ENCODE assay signal across 8 mouse cellular contexts in genomic region chr16:30977186-30977585, GRCm38 (mm10).
DNase-seq lines count a peak whose midpoint lies in the region; ATAC-seq lines count a peak whose summit lies in the region.

No protein-coding gene starts in this region.

- no peaks in the 10 kb centered on the region for H3K27me3 ChIP-seq in embryonic facial prominence, embryonic 15.5 days
- no peaks in the 10 kb centered on the region for H3K27me3 ChIP-seq in kidney, embryonic 14.5 days (ENCODE audit: control insufficient read depth, insufficient read depth, low read length)
- no peaks in the 10 kb centered on the region for H3K27me3 ChIP-seq in limb, embryonic 15.5 days

- no peaks in the 10 kb centered on the region for H3K9me3 ChIP-seq in embryonic facial prominence, embryonic 15.5 days (replicated peaks)
- no peaks in the 10 kb centered on the region for H3K9me3 ChIP-seq in kidney, embryonic 14.5 days (ENCODE audit: control insufficient read depth, low read length)
- H3K9me3 ChIP-seq in limb, embryonic 15.5 days = no peaks in the 10 kb centered on the region

- DNase-seq in 3T3-L1 (ENCODE audit: low read depth, low spot score) = peak; percentile 99
- peak; percentile 77 to 91 for DNase-seq in adrenal gland, postnatal 4 days (ENCODE audit: low spot score in 2 of 2)
- DNase-seq in heart, adult 9 months (ENCODE audit: low spot score in 2 of 2) = peak; percentile 92 to 94
- peak; percentile 69 to 83 for DNase-seq in monocyte, adult 2 months (ENCODE audit: low read depth in 1 of 2, low spot score in 2 of 2)
- peak; percentile 90 to 91 for DNase-seq in spleen, postnatal 36 days (ENCODE audit: low spot score in 2 of 2)

- no peaks in the 10 kb centered on the region for H3K36me3 ChIP-seq in embryonic facial prominence, embryonic 15.5 days
- H3K36me3 ChIP-seq in kidney, embryonic 14.5 days (ENCODE audit: control insufficient read depth, insufficient read depth, low read length) = no peaks in the 10 kb centered on the region
- H3K36me3 ChIP-seq in limb, embryonic 15.5 days = no peaks in the 10 kb centered on the region

- H3K4me1 ChIP-seq in embryonic facial prominence, embryonic 15.5 days = peaks cover 47% of the 10 kb centered on the region
- H3K4me1 ChIP-seq in kidney, embryonic 14.5 days (ENCODE audit: control insufficient read depth, insufficient read depth, low read length) = peaks cover 11% of the 10 kb centered on the region; the same call in 1 of the 2 replicates
- H3K4me1 ChIP-seq in limb, embryonic 15.5 days = peaks cover 25% of the 10 kb centered on the region

- 0 out of 2 replicates have a peak overlapping the region, but pooled peaks have one; percentile 39 for H3K27ac ChIP-seq in embryonic facial prominence, embryonic 15.5 days (replicated peaks)
- H3K27ac ChIP-seq in kidney, embryonic 14.5 days (ENCODE audit: low read depth, low read length) = no peak overlapping the region
- H3K27ac ChIP-seq in limb, embryonic 15.5 days = no peak overlapping the region

- H3K4me3 ChIP-seq in embryonic facial prominence, embryonic 15.5 days (replicated peaks) = no peak overlapping the region
- no peak overlapping the region for H3K4me3 ChIP-seq in kidney, embryonic 14.5 days (ENCODE audit: low read length)
- H3K4me3 ChIP-seq in limb, embryonic 15.5 days = no peak overlapping the region

- peak overlapping the region; percentile 12; the same call in 1 of the 2 replicates for H3K4me2 ChIP-seq in embryonic facial prominence, embryonic 15.5 days (replicated peaks)
- peak overlapping the region; percentile 12; the same call in 1 of the 2 replicates for H3K4me2 ChIP-seq in kidney, embryonic 14.5 days (replicated peaks; ENCODE audit: low read depth, low read length)
- H3K4me2 ChIP-seq in limb, embryonic 15.5 days = no peak overlapping the region

- peak; percentile 88 for ATAC-seq in embryonic facial prominence, embryonic 15.5 days (ENCODE audit: insufficient number of reproducible peaks, low FRiP score, low TSS enrichment, low read depth)
- peak; percentile 96 for ATAC-seq in kidney, embryonic 14.5 days (ENCODE audit: low FRiP score, low TSS enrichment)
- ATAC-seq in limb, embryonic 15.5 days (ENCODE audit: insufficient number of reproducible peaks, low FRiP score, low TSS enrichment, low read depth) = peak; percentile 79

- WGBS in embryonic facial prominence, embryonic 15.5 days = 4% methylated on average over 3 of the region's 3 CpGs
- 0% methylated on average over 3 of the region's 3 CpGs for WGBS in kidney, embryonic 14.5 days
- WGBS in limb, embryonic 15.5 days = under 1% methylated on average over 3 of the region's 3 CpGs

- no peak overlapping the region for H3K9ac ChIP-seq in embryonic facial prominence, embryonic 15.5 days
- H3K9ac ChIP-seq in kidney, embryonic 14.5 days (ENCODE audit: low read depth, low read length) = no peak overlapping the region
- no peak overlapping the region for H3K9ac ChIP-seq in limb, embryonic 15.5 days
